Mouse (Mus musculus): Measurements from ENCODE around the gene Erich4. TPM values are rescaled to one million over a fixed set of nuclear protein-coding genes. Genes with fewer than 3 reads are reported as not detected.
"Not testable (repeated sequence)": the region's sequence is repeated elsewhere in the genome, so short reads cannot be mapped to it uniquely, and the experiment has no call there.

Gene Erich4
- polyA plus RNA-seq, 1 experiment from 2014 or later, result not detected

DNA sequence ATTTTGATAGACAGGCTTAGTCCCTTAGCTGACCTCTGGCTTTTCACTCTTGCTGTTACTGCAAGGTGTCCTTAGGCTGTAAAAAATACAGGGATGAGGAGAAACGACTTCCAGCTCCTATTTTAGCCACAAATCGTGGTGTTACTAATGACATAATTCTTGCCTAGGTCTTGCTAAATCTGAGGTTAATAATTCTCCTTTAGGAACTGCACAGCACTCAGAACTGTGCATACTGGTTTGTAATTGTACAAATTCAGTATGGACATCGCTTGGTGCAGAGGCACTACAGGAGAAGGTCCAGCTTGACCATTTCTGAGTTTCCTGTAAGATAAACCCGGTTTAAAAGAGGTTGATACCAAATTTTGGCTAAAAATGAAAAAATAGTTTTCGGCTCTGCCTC, 41.9 kb downstream of the Erich4 start:
- not testable (repeated sequence) for H3K27ac ChIP-seq (replicated peaks; ENCODE audit: low read depth, low read length); DNase-seq (ENCODE audit: low spot score); H3K4me2 ChIP-seq (ENCODE audit: low read depth, low read length); H3K36me3 ChIP-seq (replicated peaks; ENCODE audit: control insufficient read depth, insufficient read depth, low read depth, low read length); H3K4me1 ChIP-seq (ENCODE audit: control insufficient read depth, insufficient read depth, low read length); H3K9me3 ChIP-seq (replicated peaks; ENCODE audit: control insufficient read depth, low read length); H3K4me3 ChIP-seq (ENCODE audit: low read depth, low read length); H3K9ac ChIP-seq (replicated peaks; ENCODE audit: low read length); H3K27me3 ChIP-seq (ENCODE audit: control insufficient read depth, insufficient read depth, low read length); ATAC-seq (replicated peaks; ENCODE audit: insufficient number of reproducible peaks, low FRiP score, low TSS enrichment, low read depth)
- 75% methylated on average over 5 of the region's 5 CpGs for WGBS

- Histone ChIP-seq H3K4me1 (ENCODE audit: control insufficient read depth, insufficient read depth, low read length) (no peaks in the 10 kb centered on the region), H3K36me3 (replicated peaks; ENCODE audit: control insufficient read depth, insufficient read depth, low read depth, low read length) (no peaks in the 10 kb centered on the region), H3K9ac (replicated peaks; ENCODE audit: low read length) (no peak overlapping the region), H3K4me3 (ENCODE audit: low read depth, low read length) (no peak overlapping the region), H3K9me3 (replicated peaks; ENCODE audit: control insufficient read depth, low read length) (no peaks in the 10 kb centered on the region; the same call in 1 of the 2 replicates), H3K27ac (replicated peaks; ENCODE audit: low read depth, low read length) (no peak overlapping the region), H3K4me2 (ENCODE audit: low read depth, low read length) (no peak overlapping the region), H3K27me3 (ENCODE audit: control insufficient read depth, insufficient read depth, low read length) (no peaks in the 10 kb centered on the region)
- 92% methylated on average over 7 of the region's 7 CpGs for WGBS
- DNase-seq (ENCODE audit: low spot score), result no peak
- no peak for ATAC-seq (replicated peaks; ENCODE audit: insufficient number of reproducible peaks, low FRiP score, low TSS enrichment, low read depth)
These were observed 47.0 kb downstream of the Erich4 start for GRCm38 (mm10) chr7:25568721-25569120.

Other genes starting within 250 kb of the Erich4 start
- 0.60 TPM in 1 of 2 replicates, not detected in the other for gene Cnfn, start 246.2 kb downstream of the Erich4 start, polyA plus RNA-seq (2014; fragmentation: Nextera tagmentation; extraction: Ambion mirVana)
- 2.9 and 3.6 TPM in 2 replicates for gene Lipe, start 217.2 kb downstream of the Erich4 start, polyA plus RNA-seq (2014; fragmentation: Nextera tagmentation; extraction: Ambion mirVana)
- not detected in 2 replicates for gene Cxcl17, start 203.0 kb downstream of the Erich4 start, polyA plus RNA-seq (2014; fragmentation: Nextera tagmentation; extraction: Ambion mirVana)
- 1.1 and 1.3 TPM in 2 replicates for gene Ceacam1, start 138.3 kb downstream of the Erich4 start, polyA plus RNA-seq (2014; fragmentation: Nextera tagmentation; extraction: Ambion mirVana)
- not detected in 2 replicates for gene Ceacam2, start 76.0 kb downstream of the Erich4 start, polyA plus RNA-seq (2014; fragmentation: Nextera tagmentation; extraction: Ambion mirVana)
- 32.4 and 36.8 TPM in 2 replicates for gene Dmac2, start 3.5 kb upstream of the Erich4 start, polyA plus RNA-seq (2014; fragmentation: Nextera tagmentation; extraction: Ambion mirVana)
- gene B3gnt8, start 10.8 kb upstream of the Erich4 start, polyA plus RNA-seq (2014; fragmentation: Nextera tagmentation; extraction: Ambion mirVana), result 0.66 and 1.0 TPM in 2 replicates
- gene Bckdha, start 43.1 kb upstream of the Erich4 start, polyA plus RNA-seq (2014; fragmentation: Nextera tagmentation; extraction: Ambion mirVana), result 45.1 and 55.4 TPM in 2 replicates
- 63.1 and 69.5 TPM in 2 replicates for gene Exosc5, start 43.3 kb upstream of the Erich4 start, polyA plus RNA-seq (2014; fragmentation: Nextera tagmentation; extraction: Ambion mirVana)
- gene Tmem91, start 59.3 kb upstream of the Erich4 start, polyA plus RNA-seq (2014; fragmentation: Nextera tagmentation; extraction: Ambion mirVana), result 0.70 and 1.0 TPM in 2 replicates
- gene B9d2, start 64.9 kb upstream of the Erich4 start, polyA plus RNA-seq (2014; fragmentation: Nextera tagmentation; extraction: Ambion mirVana), result 29.4 and 29.7 TPM in 2 replicates
- gene Tgfb1, start 71.1 kb upstream of the Erich4 start, polyA plus RNA-seq (2014; fragmentation: Nextera tagmentation; extraction: Ambion mirVana), result 1.1 and 1.5 TPM in 2 replicates
- 23.2 and 24.8 TPM in 2 replicates for gene Ccdc97, start 103.2 kb upstream of the Erich4 start, polyA plus RNA-seq (2014; fragmentation: Nextera tagmentation; extraction: Ambion mirVana)
- gene Hnrnpul1, start 138.9 kb upstream of the Erich4 start, polyA plus RNA-seq (2014; fragmentation: Nextera tagmentation; extraction: Ambion mirVana), result 73.3 and 76.8 TPM in 2 replicates
- gene Axl, start 172.8 kb upstream of the Erich4 start, polyA plus RNA-seq (2014; fragmentation: Nextera tagmentation; extraction: Ambion mirVana), result 30.3 and 36.4 TPM in 2 replicates
- gene Cyp2s1, start 201.0 kb upstream of the Erich4 start, polyA plus RNA-seq (2014; fragmentation: Nextera tagmentation; extraction: Ambion mirVana), result 2.5 and 3.4 TPM in 2 replicates

Data from embryonic facial prominence, embryonic 11.5 days (tissue).